Mouse (Mus musculus) heart, postnatal 25 days (tissue): Measurements from ENCODE around the gene Ywhae. TPM values are rescaled to one million over a fixed set of nuclear protein-coding genes. Genes with fewer than 3 reads are reported as not detected.

Experiments used
- DNase-seq: peaks from one replicate; pipeline ENCODE4 v3.0.0; 2022; ENCODE audit warnings: low spot score
- intact Hi-C: fragments of 180-260 bp; cut with DNase I; formaldehyde crosslinking; loops from one replicate; pipeline ENCODE4 v1.15.1; 2025
- total RNA-seq, 2 experiments: library from RNA; stranded (reverse); gene quantifications; 2 replicates each; pipeline ENCODE4 v1.2.3; 2021

The Ywhae gene
- total RNA-seq, 2 experiments from 2014 or later, result 555 to 568 TPM

GRCm38 (mm10) chr11:75735462-75736252 is 3.0 kb downstream of the Ywhae start:
- no peak for DNase-seq
- intact Hi-C loops, result loop anchor here (2.0 kb wide), 1 partner anchor 15 kb away; no protein-coding TSS in a partner anchor

GRCm38 (mm10) chr11:75736978-75737377 is 4.3 kb downstream of the Ywhae start:
- no peak for DNase-seq
- intact Hi-C loops, result loop anchor here (2.0 kb wide), 1 partner anchor 14 kb away; no protein-coding TSS in a partner anchor

- intact Hi-C loops, result loop anchor here (2.0 kb wide), 1 partner anchor 13 kb away; no protein-coding TSS in a partner anchor
- DNase-seq, result no peak
Observed at GRCm38 (mm10) chr11:75737806-75738476, 5.3 kb downstream of the Ywhae start.

- intact Hi-C loops, result no loop called here
- DNase-seq, result no peak
Observed at GRCm38 (mm10) chr11:75738477-75738821, 5.8 kb downstream of the Ywhae start.

GRCm38 (mm10) chr11:75740204-75740603 is 7.5 kb downstream of the Ywhae start:
- intact Hi-C loops, result no loop called here
- no peak for DNase-seq

- intact Hi-C loops, result no loop called here
- DNase-seq, result no peak
Observed at GRCm38 (mm10) chr11:75741615-75742014, 8.9 kb downstream of the Ywhae start.

- no peak for DNase-seq
- intact Hi-C loops, result no loop called here
Observed at GRCm38 (mm10) chr11:75744761-75745160, 12.1 kb downstream of the Ywhae start.

- intact Hi-C loops, result loop anchor here (2.0 kb wide), 1 partner anchor 14 kb away; no protein-coding TSS in a partner anchor
- no peak for DNase-seq
Observed at GRCm38 (mm10) chr11:75750537-75750936, 17.9 kb downstream of the Ywhae start.

- no peak for DNase-seq
- intact Hi-C loops, result loop anchor here (2.0 kb wide), 1 partner anchor 14 kb away; no protein-coding TSS in a partner anchor
Observed at GRCm38 (mm10) chr11:75751082-75751481, 18.4 kb downstream of the Ywhae start.

- intact Hi-C loops, result no loop called here
- DNase-seq, result no peak
Observed at GRCm38 (mm10) chr11:75756687-75757086, 24.0 kb downstream of the Ywhae start.

- no peak for DNase-seq
- intact Hi-C loops, result no loop called here
Observed at GRCm38 (mm10) chr11:75758553-75758952, 25.9 kb downstream of the Ywhae start.

GRCm38 (mm10) chr11:75760785-75761184 is 28.1 kb downstream of the Ywhae start:
- intact Hi-C loops, result no loop called here
- DNase-seq, result no peak

- no peak for DNase-seq
- intact Hi-C loops, result no loop called here
Observed at GRCm38 (mm10) chr11:75762708-75763107, 30.0 kb downstream of the Ywhae start.

GRCm38 (mm10) chr11:75764521-75765023 is 31.9 kb downstream of the Ywhae start:
- intact Hi-C loops, result loop anchor here (5.0 kb wide), 1 partner anchor 47 kb away; no protein-coding TSS in a partner anchor
- no peak for DNase-seq

GRCm38 (mm10) chr11:75765161-75765560 is 32.5 kb downstream of the Ywhae start:
- no peak for DNase-seq
- intact Hi-C loops, result loop anchor here (5.0 kb wide), 1 partner anchor 48 kb away; no protein-coding TSS in a partner anchor

GRCm38 (mm10) chr11:75767014-75767413 is 34.3 kb downstream of the Ywhae start:
- no peak for DNase-seq
- intact Hi-C loops, result loop anchor here (5.0 kb wide), 1 partner anchor 50 kb away; no protein-coding TSS in a partner anchor

GRCm38 (mm10) chr11:75768091-75768989 is 35.7 kb downstream of the Ywhae start:
- intact Hi-C loops, result loop anchor here (5.0 kb wide), 1 partner anchor 51 kb away; no protein-coding TSS in a partner anchor
- DNase-seq, result no peak

GRCm38 (mm10) chr11:75769206-75769605 is 36.5 kb downstream of the Ywhae start:
- intact Hi-C loops, result loop anchor here (5.0 kb wide), 1 partner anchor 52 kb away; no protein-coding TSS in a partner anchor
- peak; percentile 69 for DNase-seq

- DNase-seq, result no peak
- intact Hi-C loops, result no loop called here
Observed at GRCm38 (mm10) chr11:75772562-75772961, 39.9 kb downstream of the Ywhae start.

- no peak for DNase-seq
- intact Hi-C loops, result no loop called here
Observed at GRCm38 (mm10) chr11:75775919-75776318, 43.2 kb downstream of the Ywhae start.
